Mouse (Mus musculus) MEL (cell line): ENCODE data around the gene Gramd1c. TPM values are rescaled to one million over a fixed set of nuclear protein-coding genes. Genes with fewer than 3 reads are reported as not detected.

Experiments
- DNase-seq: peaks from one replicate; pipeline ENCODE4 v3.0.0; 2011; ENCODE audit warnings: low read depth, low spot score
- H3K27ac ChIP-seq: 2 replicates; pipeline ENCODE4 v1.5.1; 2012; ENCODE audit warnings: low read depth, mild to moderate bottlenecking, control low read depth, low read length, moderate library complexity; ENCODE audit not compliant: control insufficient read depth
- H3K27me3 ChIP-seq, 2 experiments: fragments of 150-350 bp in 1 of 2; sonication (generic) in 1 of 2; 2 replicates each; pipeline ENCODE4 v1.6.1; 2012; ENCODE audit warnings: low read length in 2 of 2, mild to moderate bottlenecking in 2 of 2, improper control_type of control experiment in 1 of 2, moderate library complexity in 1 of 2; ENCODE audit not compliant: insufficient read depth in 2 of 2, control insufficient read depth in 1 of 2
- H3K36me3 ChIP-seq, 2 experiments: 2 replicates each; pipeline ENCODE4 v1.6.1; 2012 to 2014; ENCODE audit warnings: low read length in 2 of 2, improper control_type of control experiment in 1 of 2, inconsistent platforms in 1 of 2, mild to moderate bottlenecking in 1 of 2; ENCODE audit not compliant: insufficient read depth in 2 of 2, control insufficient read depth in 1 of 2
- H3K4me1 ChIP-seq, 2 experiments: fragments of 150-350 bp in 1 of 2; sonication (generic) in 1 of 2; 2 replicates each; pipeline ENCODE4 v1.6.1; 2012; ENCODE audit warnings: low read length in 2 of 2, improper control_type of control experiment in 1 of 2, mild to moderate bottlenecking in 1 of 2; ENCODE audit not compliant: insufficient read depth in 2 of 2, control insufficient read depth in 1 of 2
- H3K4me3 ChIP-seq, 2 experiments: fragments of 150-350 bp in 1 of 2; sonication (generic) in 1 of 2; 2 replicates each; pipeline ENCODE4 v1.5.1; 2012; ENCODE audit warnings: low read depth in 2 of 2, low read length in 2 of 2, mild to moderate bottlenecking in 2 of 2, moderate library complexity in 2 of 2, control low read depth in 1 of 2, improper control_type of control experiment in 1 of 2; ENCODE audit not compliant: control insufficient read depth in 1 of 2, insufficient read depth in 1 of 2
- H3K79me2 ChIP-seq: 2 replicates; pipeline ENCODE4 v1.6.1; 2012; ENCODE audit warnings: mild to moderate bottlenecking, low read length, moderate library complexity; ENCODE audit not compliant: control insufficient read depth, poor library complexity, insufficient read depth
- H3K9ac ChIP-seq: 2 replicates; pipeline ENCODE4 v1.6.1; 2012; ENCODE audit warnings: low read depth, mild to moderate bottlenecking, control low read depth, low read length, moderate library complexity; ENCODE audit not compliant: control insufficient read depth, poor library complexity, severe bottlenecking
- H3K9me3 ChIP-seq: fragments of 150-350 bp; sonication (generic); replicated peaks from 2 replicates; pipeline ENCODE4 v1.6.1; 2012; ENCODE audit warnings: mild to moderate bottlenecking, low read length, improper control_type of control experiment, moderate library complexity; ENCODE audit not compliant: insufficient read depth
- BHLHE40 ChIP-seq: IDR thresholded peaks from 2 replicates; pipeline ENCODE4 v1.6.1; 2012; ENCODE audit warnings: low read depth, mild to moderate bottlenecking, inconsistent platforms, low read length, improper control_type of control experiment, borderline replicate concordance
- CHD1 ChIP-seq: IDR thresholded peaks from 2 replicates; pipeline ENCODE4 v1.6.1; 2012; ENCODE audit warnings: low read depth, mild to moderate bottlenecking, inconsistent platforms, low read length, improper control_type of control experiment
- E2F4 ChIP-seq: IDR thresholded peaks from 2 replicates; pipeline ENCODE4 v1.6.1; 2011; ENCODE audit warnings: low read depth, low read length, improper control_type of control experiment, borderline replicate concordance
- ELF1 ChIP-seq: IDR thresholded peaks from 2 replicates; pipeline ENCODE4 v1.6.1; 2014; ENCODE audit warnings: low read depth, mild to moderate bottlenecking, inconsistent platforms, low read length, improper control_type of control experiment, moderate library complexity
- ETS1 ChIP-seq: IDR thresholded peaks from 2 replicates; pipeline ENCODE4 v1.6.1; 2012; ENCODE audit warnings: low read depth, mild to moderate bottlenecking, inconsistent platforms, low read length, improper control_type of control experiment, moderate library complexity
- GABPA ChIP-seq: IDR thresholded peaks from 2 replicates; pipeline ENCODE4 v1.6.1; 2012; ENCODE audit warnings: low read depth, mild to moderate bottlenecking, inconsistent platforms, low read length, improper control_type of control experiment, moderate library complexity
- GATA1 ChIP-seq: IDR thresholded peaks from 2 replicates; pipeline ENCODE4 v1.6.1; 2011; ENCODE audit warnings: low read depth, low read length, improper control_type of control experiment
- JUND ChIP-seq: IDR thresholded peaks from 2 replicates; pipeline ENCODE4 v1.6.1; 2011; ENCODE audit warnings: low read depth, mild to moderate bottlenecking, improper control_type of control experiment, low read length
- KAT2A ChIP-seq: conservative IDR thresholded peaks from 2 replicates; pipeline ENCODE4 v1.6.1; 2012; ENCODE audit warnings: low read depth, low read length, improper control_type of control experiment, inconsistent platforms
- MAFK ChIP-seq: IDR thresholded peaks from 2 replicates; pipeline ENCODE4 v1.6.1; 2011; ENCODE audit warnings: low read depth, mild to moderate bottlenecking, low read length, improper control_type of control experiment, borderline replicate concordance
- MAX ChIP-seq: IDR thresholded peaks from 2 replicates; pipeline ENCODE4 v1.6.1; 2011; ENCODE audit warnings: low read length, improper control_type of control experiment
- MXI1 ChIP-seq: IDR thresholded peaks from 2 replicates; pipeline ENCODE4 v1.6.1; 2011; ENCODE audit warnings: mild to moderate bottlenecking, low read depth, low read length, improper control_type of control experiment
- MYB ChIP-seq: IDR thresholded peaks from 2 replicates; pipeline ENCODE4 v1.6.1; 2011; ENCODE audit warnings: mild to moderate bottlenecking, low read depth, low read length, improper control_type of control experiment
- MYC ChIP-seq: IDR thresholded peaks from 2 replicates; pipeline ENCODE4 v1.6.1; 2011; ENCODE audit warnings: low read depth, mild to moderate bottlenecking, low read length, improper control_type of control experiment, moderate library complexity
- NELFE ChIP-seq: IDR thresholded peaks from 2 replicates; pipeline ENCODE4 v1.6.1; 2011; ENCODE audit warnings: low read depth, low read length, improper control_type of control experiment
- NRF1 ChIP-seq: IDR thresholded peaks from 2 replicates; pipeline ENCODE4 v1.6.1; 2014; ENCODE audit warnings: low read depth, mild to moderate bottlenecking, inconsistent platforms, low read length, improper control_type of control experiment, moderate library complexity; ENCODE audit not compliant: poor library complexity, insufficient read depth, severe bottlenecking
- POLR2AphosphoS5 ChIP-seq: IDR thresholded peaks from 2 replicates; pipeline ENCODE4 v1.6.1; 2012; ENCODE audit warnings: low read depth, borderline replicate concordance, mild to moderate bottlenecking, inconsistent platforms, low read length, moderate library complexity, mixed read lengths
- RAD21 ChIP-seq: IDR thresholded peaks from 2 replicates; pipeline ENCODE4 v1.6.1; 2011; ENCODE audit warnings: mild to moderate bottlenecking, low read depth, low read length, improper control_type of control experiment
- RCOR1 ChIP-seq: IDR thresholded peaks from 2 replicates; pipeline ENCODE4 v1.6.1; 2012; ENCODE audit warnings: low read depth, mild to moderate bottlenecking, inconsistent platforms, low read length, improper control_type of control experiment
- SMC3 ChIP-seq: IDR thresholded peaks from 2 replicates; pipeline ENCODE4 v1.6.1; 2011; ENCODE audit warnings: low read depth, low read length, improper control_type of control experiment
- TAL1 ChIP-seq: IDR thresholded peaks from 2 replicates; pipeline ENCODE4 v1.6.1; 2012; ENCODE audit warnings: mild to moderate bottlenecking, inconsistent platforms, low read length, moderate library complexity, mixed read lengths
- TCF12 ChIP-seq: IDR thresholded peaks from 2 replicates; pipeline ENCODE4 v1.6.1; 2014; ENCODE audit warnings: low read depth, mild to moderate bottlenecking, inconsistent platforms, low read length, improper control_type of control experiment, moderate library complexity
- USF2 ChIP-seq, 2 experiments: IDR thresholded peaks; 2 replicates each; pipeline ENCODE4 v1.6.1; 2011 to 2012; ENCODE audit warnings: improper control_type of control experiment in 2 of 2, low read length in 2 of 2, borderline replicate concordance in 1 of 2, inconsistent platforms in 1 of 2, low read depth in 1 of 2, mild to moderate bottlenecking in 1 of 2; ENCODE audit not compliant: insufficient read depth in 1 of 2
- ZC3H11A ChIP-seq: IDR thresholded peaks from 2 replicates; pipeline ENCODE4 v1.6.1; 2012; ENCODE audit warnings: low read depth, mild to moderate bottlenecking, inconsistent platforms, low read length, improper control_type of control experiment
- ZNF384 ChIP-seq: IDR thresholded peaks from 2 replicates; pipeline ENCODE4 v1.6.1; 2012; ENCODE audit warnings: low read depth, mild to moderate bottlenecking, inconsistent platforms, low read length, improper control_type of control experiment
- polyA plus RNA-seq, 2 experiments: library from polyadenylated mRNA; stranded (reverse) in 1 of 2; unstranded in 1 of 2; fragments of >175 nt in 1 of 2; fragments of >200 nt in 1 of 2; gene quantifications; 2 replicates each; pipeline versions ENCODE4 v1.2.1 to v1.2.4; 2012; ENCODE audit warnings: low replicate concordance in 2 of 2, low read depth in 1 of 2; ENCODE audit not compliant: insufficient read length in 2 of 2, insufficient read depth in 1 of 2, missing spikeins in 1 of 2
- total RNA-seq: library from RNA; depleted of rRNA; stranded (reverse); fragments of 300-350 nt; gene quantifications from 2 replicates; pipeline ENCODE4 v1.2.3, GENCODE M21; 2012

Gramd1c gene
- total and polyA plus RNA-seq, 3 experiments = 1.5 to 2.7 TPM; not detected in 1

GRCm38 (mm10) chr16:44055766-44056165 is 7.4 kb downstream of the Gramd1c start:
- TF ChIP-seq USF2 (IDR thresholded peaks at IDR 0.05; ENCODE audit: borderline replicate concordance in 1 of 2, insufficient read depth in 1 of 2, low read depth in 1 of 2, low read length in 2 of 2) (no peak), ZNF384 (0 out of 2 replicates have a peak, but pooled peaks have one; percentile 45), TCF12 (no peak), MYC (no peak), NRF1 (no peak), TAL1 (no peak), GABPA (no peak), POLR2AphosphoS5 (no peak), GATA1 (peak; percentile 40)
- Histone ChIP-seq H3K27ac (no peak overlapping the region), H3K79me2 (no peaks in the 10 kb centered on the region), H3K4me3 (no peak overlapping the region), H3K36me3 (peaks cover 0 to 4% of the 10 kb centered on the region in 2 experiments; a peak in 1 of 4 replicates), H3K9me3 (no peaks in the 10 kb centered on the region), H3K4me1 (peaks cover 0 to 6% of the 10 kb centered on the region in 2 experiments; a peak in 1 of 4 replicates), H3K27me3 (no peaks in the 10 kb centered on the region), H3K9ac (no peak overlapping the region)
- DNase-seq = peak; percentile 73

DNA sequence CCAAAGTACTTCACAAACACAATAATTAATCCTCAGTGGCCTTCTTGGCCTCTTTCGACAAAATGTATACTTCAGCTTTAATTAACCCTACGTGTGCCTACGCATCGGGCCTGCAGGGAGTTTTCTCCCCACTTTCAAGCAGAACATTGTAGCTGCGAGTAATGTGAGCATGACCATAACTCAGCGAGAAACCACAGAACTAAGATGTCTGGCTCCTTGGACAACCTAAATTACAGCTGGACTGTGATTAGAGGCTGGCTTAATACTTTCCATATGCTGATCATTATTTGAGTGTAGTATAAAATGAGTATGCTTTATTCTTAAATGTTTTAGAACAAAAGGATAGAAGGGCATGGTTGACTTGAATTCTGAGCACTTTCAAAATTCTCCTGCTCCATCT is 9.9 kb downstream of the Gramd1c start:
- Histone ChIP-seq H3K9ac (no peak overlapping the region), H3K79me2 (no peaks in the 10 kb centered on the region), H3K36me3 (peaks cover 0 to 2% of the 10 kb centered on the region in 2 experiments; a peak in 1 of 4 replicates), H3K4me1 (peaks cover 0 to 6% of the 10 kb centered on the region in 2 experiments; a peak in 1 of 4 replicates), H3K4me3 (no peak overlapping the region), H3K27ac (no peak overlapping the region), H3K9me3 (no peaks in the 10 kb centered on the region), H3K27me3 (no peaks in the 10 kb centered on the region)
- no peak for TF ChIP-seq MAX
- no peak for TF ChIP-seq MXI1
- TF ChIP-seq MYC = no peak
- no peak for TF ChIP-seq JUND
- TF ChIP-seq RCOR1 = no peak
- no peak for TF ChIP-seq BHLHE40
- no peak for TF ChIP-seq SMC3
- no peak for TF ChIP-seq CHD1
- no peak for TF ChIP-seq E2F4
- no peak for TF ChIP-seq RAD21
- no peak for TF ChIP-seq MAFK
- no peak for TF ChIP-seq ETS1
- no peak for TF ChIP-seq NELFE
- no peak for TF ChIP-seq KAT2A
- no peak for TF ChIP-seq NRF1
- no peak for TF ChIP-seq MYB
- no peak for TF ChIP-seq ZC3H11A
- TF ChIP-seq ELF1 = no peak
- DNase-seq = no peak
